Mouse (Mus musculus) 3T3-L1 (cell line): ENCODE results near the gene Ddx58.

ENCODE experiments used
- DNase-seq: peaks from one replicate; pipeline ENCODE4 v3.0.0-alpha.2; 2015; ENCODE audit warnings: low read depth, low spot score

Ddx58 gene

GRCm38 (mm10) chr4:40182651-40183320 is 56.8 kb downstream of the Ddx58 start:
- peak; percentile 56 for DNase-seq

- DNase-seq = no peak
Measured at GRCm38 (mm10) chr4:40181681-40182080, 57.9 kb downstream of the Ddx58 start.

GRCm38 (mm10) chr4:40180046-40180445 is 59.6 kb downstream of the Ddx58 start:
- DNase-seq = no peak

DNA sequence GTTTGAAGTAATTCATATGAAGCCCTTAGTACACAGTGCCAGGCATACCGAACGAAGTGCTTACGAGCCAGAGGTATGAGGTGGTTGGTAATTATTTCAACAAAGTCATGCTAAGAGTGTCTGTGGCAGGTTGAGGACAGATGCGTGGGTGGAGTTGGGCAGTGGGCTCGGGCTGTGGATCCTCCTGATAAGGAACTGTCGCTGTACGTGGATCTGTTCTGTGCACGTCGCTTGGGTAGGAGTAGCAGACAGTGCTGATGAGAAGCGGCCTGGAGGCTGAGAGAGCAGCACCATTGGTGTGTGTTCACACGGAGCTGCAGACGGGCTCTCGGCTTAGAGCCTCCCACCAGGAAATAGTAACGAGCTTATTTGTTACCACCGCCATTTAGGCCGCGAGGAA is 61.0 kb downstream of the Ddx58 start:
- DNase-seq = no peak

DNA sequence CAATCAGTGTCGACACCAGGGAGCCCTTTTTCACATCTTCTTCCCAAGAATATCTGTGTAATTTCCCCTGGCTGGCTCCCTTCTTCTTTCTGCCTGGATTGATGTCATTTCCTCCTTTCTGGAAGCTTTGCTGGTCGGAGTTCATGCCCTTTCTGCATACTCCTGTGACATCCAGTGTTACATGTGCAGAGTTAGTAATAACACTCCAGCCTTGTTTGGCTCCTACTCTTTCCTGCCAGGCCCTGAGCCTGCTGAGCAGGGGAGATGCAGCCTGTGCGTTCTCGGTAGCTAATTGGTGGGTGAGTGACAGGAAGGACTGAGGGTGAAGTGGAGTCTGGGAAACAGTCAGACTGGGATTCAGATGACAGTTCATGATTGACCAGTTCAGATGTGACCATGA is 65.3 kb downstream of the Ddx58 start:
- DNase-seq = no peak

- no peak for DNase-seq
Measured at GRCm38 (mm10) chr4:40172336-40172735, 67.3 kb downstream of the Ddx58 start.

GRCm38 (mm10) chr4:40171477-40171876 is 68.2 kb downstream of the Ddx58 start:
- DNase-seq = no peak

DNA sequence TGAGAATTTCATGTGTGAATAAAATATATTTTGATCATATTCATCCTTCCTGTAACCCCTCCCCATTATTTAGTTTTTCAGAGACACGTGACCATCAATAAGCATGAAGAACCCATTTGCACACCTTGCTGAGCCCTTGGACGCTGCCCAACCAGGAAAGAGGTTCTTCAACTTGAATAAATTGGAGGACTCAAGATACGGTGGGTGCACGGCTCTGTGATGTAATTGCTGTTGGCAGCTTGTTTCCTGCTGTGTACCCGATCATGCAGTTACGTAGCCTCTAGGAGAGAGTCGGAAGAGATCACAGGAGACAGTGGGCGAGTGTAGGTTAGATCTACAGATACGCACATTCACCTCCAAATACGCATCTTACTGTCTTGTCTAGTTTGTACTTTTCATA is 76.0 kb downstream of the Ddx58 start:
- DNase-seq = no peak

GRCm38 (mm10) chr4:40160591-40161434 is 78.8 kb downstream of the Ddx58 start:
- DNase-seq = peak; percentile 20

- no peak for DNase-seq
Measured at GRCm38 (mm10) chr4:40158224-40158540, 81.4 kb downstream of the Ddx58 start.

DNA sequence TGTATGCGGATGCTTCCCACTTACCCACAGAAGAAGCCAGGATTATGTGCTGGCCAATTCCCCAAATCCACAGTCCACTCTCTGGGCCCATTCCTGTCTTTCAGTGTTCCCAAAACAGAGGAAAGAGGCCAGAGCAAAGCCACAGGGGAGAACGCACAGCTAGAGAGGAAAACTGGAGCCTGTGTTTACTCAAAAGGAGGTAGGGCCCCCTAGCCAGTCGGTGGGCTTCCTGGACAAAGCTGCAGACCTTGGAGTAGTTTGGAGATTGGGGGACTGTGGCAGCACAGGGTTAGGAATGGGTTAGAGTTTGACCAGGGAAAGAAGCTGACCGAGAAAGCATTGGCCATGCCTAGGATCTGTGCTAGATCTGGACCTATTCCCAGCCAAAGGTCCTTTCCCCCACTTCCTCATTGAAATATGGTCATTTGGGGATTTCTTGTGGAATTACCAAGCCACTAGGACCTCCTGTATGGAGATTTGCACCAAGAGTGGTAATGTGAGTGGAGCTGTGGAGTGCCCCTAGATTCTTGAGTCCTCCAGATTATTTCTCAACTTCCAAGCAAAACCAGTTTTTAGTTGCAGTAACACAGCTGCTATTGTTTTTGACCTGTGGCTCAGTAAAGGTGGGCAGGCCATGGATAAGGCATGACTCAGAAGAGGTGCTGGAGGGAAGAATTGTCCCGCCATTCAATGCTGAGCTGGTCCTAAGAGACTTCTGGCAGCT is 82.0 kb downstream of the Ddx58 start:
- no peak for DNase-seq

DNA sequence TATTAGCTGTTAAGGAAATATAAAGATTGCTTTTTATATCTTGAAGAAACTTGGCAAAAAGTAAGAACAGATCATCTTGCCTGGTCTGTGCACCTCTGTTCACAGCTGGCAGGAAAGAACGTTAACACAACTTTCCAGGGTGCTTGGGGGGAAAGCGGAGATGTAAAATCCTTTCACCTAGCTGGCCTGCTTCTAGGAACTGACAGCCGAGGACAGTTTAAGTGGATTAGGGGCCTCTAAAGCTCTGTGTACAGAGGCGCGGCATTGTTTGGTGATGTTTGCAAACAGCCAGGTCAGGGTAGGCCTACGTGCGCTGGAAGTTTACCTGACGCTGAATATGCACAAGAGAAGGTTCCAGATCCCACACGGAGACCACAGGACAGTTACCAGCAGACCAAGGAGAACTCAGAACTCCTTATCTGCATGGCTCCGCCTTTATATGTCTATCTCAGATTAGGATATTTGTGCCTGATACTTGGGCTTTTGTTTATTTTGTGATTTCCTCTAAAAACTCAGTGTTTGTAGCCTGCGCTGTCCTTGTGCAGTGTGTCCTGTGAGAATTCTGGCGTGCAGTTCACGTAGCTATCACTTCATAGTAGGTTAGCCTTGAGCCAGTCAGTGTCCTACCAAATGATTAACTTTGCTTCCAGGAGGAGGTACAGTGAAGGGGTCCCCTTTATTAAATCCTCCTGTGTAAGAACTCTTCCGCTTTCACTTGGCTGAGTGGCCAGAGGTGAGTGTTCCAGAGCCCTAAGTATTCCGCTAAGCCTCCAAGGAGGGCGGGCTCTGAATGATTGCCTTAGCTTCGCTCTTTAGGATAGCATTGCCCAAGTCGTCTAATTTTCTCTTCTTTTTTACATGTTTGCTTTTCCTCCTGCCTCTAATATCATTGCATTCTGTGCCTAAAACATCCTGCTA is 82.8 kb downstream of the Ddx58 start:
- DNase-seq = no peak

- DNase-seq = peak; percentile 23
Measured at GRCm38 (mm10) chr4:40156153-40156552, 83.5 kb downstream of the Ddx58 start.

DNA sequence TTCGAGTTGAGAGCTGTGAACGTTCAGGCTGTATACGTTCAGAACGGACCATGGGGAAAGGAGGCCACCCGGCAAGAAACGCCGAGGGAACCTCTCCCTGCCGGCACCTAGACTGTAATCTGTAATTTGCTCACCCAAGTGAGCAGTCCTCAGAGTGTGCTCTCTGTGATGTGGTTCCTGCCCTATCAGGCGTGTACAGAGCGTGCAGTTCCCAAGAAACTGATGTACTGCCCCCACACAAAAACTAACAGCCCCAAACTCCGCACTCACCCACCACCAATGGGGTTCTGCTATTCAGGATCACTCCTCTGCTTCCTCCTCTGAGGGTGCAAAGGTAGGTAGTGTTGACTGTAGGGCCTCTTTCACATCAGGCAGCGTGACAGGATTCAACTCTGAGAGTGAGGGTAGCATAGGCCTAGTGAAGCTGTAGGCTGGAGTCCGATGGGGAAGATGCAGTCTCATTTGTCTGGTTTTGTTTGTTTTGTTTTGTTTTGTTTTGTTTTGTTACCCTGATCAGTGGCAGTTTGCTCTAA is 84.1 kb downstream of the Ddx58 start:
- DNase-seq = no peak

DNA sequence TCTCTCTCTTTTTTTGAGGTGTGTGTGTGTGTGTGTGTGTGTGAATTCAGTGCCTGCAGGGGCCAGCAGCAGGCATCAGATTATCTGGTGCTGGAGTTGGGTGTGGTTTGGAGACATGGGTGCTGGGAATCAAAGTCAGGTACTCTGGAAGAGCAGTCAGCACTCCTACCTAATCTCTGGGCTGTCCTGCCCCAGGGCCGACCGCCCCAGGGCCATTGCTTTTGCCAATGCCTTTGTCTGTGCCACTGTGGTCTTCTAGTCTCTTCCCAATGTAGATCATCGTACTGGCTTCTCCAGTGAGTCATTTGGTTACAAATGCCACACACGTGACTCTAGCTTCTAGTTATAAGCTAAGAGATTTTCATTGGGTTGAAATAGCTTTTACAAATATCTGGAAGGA is 84.9 kb downstream of the Ddx58 start:
- no peak for DNase-seq
